Mouse (Mus musculus) ES-Bruce4 (cell line): ENCODE measurements around the gene Jag2.

Experiments
- EP300 ChIP-seq: IDR thresholded peaks from 2 replicates; pipeline ENCODE4 v1.6.1; 2011; ENCODE audit warnings: low read depth, low read length; ENCODE audit not compliant: insufficient read depth
- POLR2A ChIP-seq: IDR thresholded peaks from one replicate; pipeline ENCODE4 v1.8.1; 2011; ENCODE audit warnings: low read length; ENCODE audit not compliant: insufficient read depth

- TF ChIP-seq EP300: no peak
- no peak for TF ChIP-seq POLR2A
These were observed 68.8 kb downstream of the Jag2 start for GRCm38 (mm10) chr12:112860765-112861164.
